Mouse (Mus musculus) erythroblast, embryonic 14.5 days (primary cell): Measurements from ENCODE around the gene Nav1.

ENCODE experiments used
- GATA1 ChIP-seq: IDR thresholded peaks from 2 replicates; pipeline ENCODE4 v1.6.1; 2012; ENCODE audit warnings: low read length, inconsistent platforms, mixed read lengths
- TAL1 ChIP-seq: IDR thresholded peaks from 3 replicates; pipeline ENCODE4 v1.6.1; 2012; ENCODE audit warnings: low read length, inconsistent platforms, mixed read lengths

- TF ChIP-seq GATA1 (no peak), TAL1 (no peak)
These were observed 168.3 kb downstream of the Nav1 start for GRCm38 (mm10) chr1:135438801-135439200.
